Mouse (Mus musculus) liver, embryonic 14.5 days (tissue): ENCODE measurements around the gene Zfp652.

Source experiments
- CTCF ChIP-seq: IDR thresholded peaks from 2 replicates; pipeline ENCODE4 v1.5.1; 2016; ENCODE audit warnings: antibody characterized with exemption, low read depth, control low read depth
- EP300 ChIP-seq: IDR thresholded peaks from 2 replicates; pipeline ENCODE4 v1.6.1; 2016; ENCODE audit warnings: antibody characterized with exemption, low read depth

- TF ChIP-seq CTCF, result peak; percentile 85
- no peak for TF ChIP-seq EP300
Measured at GRCm38 (mm10) chr11:95778831-95779251, 66.4 kb downstream of the Zfp652 start.
